Mouse (Mus musculus) right cerebral cortex, adult 2 months (tissue): Measurements from ENCODE around the gene Slc16a8.
"Not testable (repeated sequence)": the region's sequence is repeated elsewhere in the genome, so short reads cannot be mapped to it uniquely, and the experiment has no call there.

ENCODE experiments used
- DNase-seq, 2 experiments: peaks; one replicate each; pipeline ENCODE4 v3.0.0; 2021 to 2022; ENCODE audit warnings: low spot score in 2 of 2

The Slc16a8 gene

DNA sequence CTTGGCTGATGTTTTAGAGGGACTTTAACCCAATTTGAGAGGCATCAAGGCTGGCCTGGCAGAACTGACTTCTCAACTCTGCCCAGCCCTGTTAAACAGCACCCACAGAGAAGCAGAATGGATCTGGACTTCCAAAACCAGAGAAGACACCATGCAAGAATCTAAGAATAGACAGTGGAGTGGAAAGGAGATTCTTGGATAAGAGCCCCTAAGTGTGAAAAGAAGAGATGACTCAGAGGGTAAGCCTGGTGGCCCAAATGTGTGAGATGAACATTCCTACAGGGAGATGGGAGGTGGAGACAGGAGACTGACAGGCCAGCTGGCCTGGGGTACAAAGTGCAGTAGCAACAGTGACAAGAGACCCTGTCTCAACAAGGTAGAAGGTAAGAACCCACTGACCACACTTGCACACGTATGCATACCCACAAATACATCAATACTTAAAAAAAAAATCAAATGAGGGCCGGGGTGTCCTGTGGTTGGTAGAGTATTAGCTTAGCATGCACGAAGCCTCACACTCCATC is 8.3 kb upstream of the Slc16a8 start:
- DNase-seq, result no peak

DNA sequence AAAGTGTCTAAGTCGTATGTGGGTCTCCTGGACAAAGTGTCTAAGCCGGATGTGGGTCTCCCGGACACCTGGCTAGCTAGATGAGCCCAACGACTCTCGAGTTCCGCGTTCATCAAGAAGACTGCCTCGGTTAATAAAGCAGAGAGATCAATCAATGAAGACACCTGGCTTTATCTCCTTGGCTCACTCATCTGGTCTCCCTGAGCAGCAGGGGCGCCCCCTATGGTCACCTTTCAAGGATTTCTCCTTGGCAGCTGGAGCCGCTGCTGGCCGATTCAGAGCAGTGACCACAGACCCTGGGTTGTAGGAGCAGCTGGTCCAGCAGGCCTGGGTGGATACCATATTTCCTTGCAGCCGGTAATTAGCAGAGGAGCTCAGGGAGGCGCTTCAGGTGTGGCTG is 7.8 kb upstream of the Slc16a8 start:
- peak in 1 of 2 experiments; percentile 25 for DNase-seq

DNA sequence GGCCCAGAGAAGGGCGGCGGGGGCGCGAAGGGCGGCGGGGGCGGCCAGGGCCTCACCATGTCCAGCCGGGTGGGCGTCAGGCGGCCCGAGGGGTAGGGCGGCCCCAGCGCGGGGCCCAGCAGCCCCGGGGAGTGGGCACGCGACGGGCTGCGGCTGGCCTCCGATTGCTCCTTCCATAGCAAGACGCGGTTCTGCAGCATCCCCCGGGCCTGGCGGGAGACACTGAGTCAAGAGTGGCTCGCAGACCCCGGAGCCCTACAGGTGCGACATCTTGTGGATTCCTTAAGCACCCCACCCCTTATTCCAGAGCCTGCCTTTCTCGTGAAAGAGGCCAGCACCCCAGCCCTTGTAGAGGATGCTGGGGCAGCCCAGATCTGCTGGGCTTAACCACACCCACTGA is 7.2 kb upstream of the Slc16a8 start:
- DNase-seq, result no peak

DNA sequence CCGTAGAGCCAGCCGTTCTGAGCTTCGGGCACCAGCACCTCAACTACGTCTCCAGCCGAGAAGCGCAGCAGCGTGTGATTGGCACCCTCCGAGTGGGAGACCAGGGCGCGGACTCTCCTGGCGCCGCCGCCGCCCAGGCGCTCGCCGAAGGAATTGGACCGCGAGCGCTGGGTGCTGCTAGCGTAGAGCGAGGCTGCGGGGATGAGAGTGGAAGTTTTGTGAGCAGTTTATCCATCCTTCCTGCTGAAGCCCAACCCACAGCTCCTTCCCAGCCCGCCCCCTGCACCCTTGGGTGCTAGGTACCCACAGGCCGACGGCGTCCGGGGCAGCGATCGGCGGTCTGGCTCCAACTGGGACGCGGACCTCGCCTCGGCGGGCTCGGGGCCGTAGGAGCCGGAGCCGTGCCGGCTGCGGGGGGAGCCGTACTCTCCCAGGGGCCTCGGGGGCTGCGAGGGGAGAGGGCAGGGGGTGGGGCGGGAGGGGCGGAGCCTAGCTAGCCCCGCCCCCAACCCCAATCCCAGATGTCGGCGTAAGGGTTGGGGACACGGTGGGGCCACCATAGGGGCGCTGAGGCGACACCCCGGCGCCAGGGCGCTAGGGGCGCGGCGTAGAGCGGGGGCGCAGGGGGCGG is 6.6 kb upstream of the Slc16a8 start:
- DNase-seq, result peak; percentile 51 to 53

DNA sequence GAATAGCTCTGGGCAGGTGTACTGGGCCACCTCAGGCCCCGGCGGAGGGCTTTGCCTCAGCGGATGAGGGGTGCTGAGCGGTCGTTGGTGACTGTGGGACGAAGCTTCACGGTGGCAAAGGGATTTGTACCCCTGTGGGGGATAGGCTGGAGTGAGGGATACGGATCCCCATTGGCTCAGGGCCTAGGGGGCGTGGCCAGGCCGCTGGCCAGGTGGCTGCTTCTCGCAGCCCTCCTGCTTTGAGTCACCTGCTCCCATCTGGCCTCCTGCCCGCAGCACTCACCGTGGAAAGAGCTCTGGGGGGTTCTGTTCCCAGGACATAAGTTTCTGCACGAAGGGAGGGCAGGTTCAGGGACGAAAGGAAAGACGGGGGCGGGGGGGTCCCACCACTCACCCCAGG is 4.0 kb upstream of the Slc16a8 start:
- no peak for DNase-seq

DNA sequence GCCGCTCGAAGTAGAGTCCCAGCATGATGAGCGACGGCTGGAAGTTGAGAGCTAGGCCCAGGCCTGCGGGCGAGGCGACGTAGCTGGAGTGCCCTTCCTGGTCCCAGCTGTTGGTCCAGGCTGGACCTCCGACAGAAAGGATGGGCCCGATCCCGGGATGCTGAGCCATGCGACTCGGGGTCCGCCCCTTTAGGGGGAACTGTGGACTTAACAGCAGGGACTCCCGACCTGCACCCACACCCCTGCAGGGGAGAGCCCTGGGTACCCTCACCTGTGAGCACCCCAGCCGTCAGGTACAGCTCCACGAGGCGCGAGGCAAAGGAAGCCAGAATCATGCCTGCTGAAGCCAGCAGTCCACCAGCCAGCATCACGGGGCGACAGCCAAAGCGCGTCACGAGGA is 2.0 kb downstream of the Slc16a8 start:
- no peak for DNase-seq

DNA sequence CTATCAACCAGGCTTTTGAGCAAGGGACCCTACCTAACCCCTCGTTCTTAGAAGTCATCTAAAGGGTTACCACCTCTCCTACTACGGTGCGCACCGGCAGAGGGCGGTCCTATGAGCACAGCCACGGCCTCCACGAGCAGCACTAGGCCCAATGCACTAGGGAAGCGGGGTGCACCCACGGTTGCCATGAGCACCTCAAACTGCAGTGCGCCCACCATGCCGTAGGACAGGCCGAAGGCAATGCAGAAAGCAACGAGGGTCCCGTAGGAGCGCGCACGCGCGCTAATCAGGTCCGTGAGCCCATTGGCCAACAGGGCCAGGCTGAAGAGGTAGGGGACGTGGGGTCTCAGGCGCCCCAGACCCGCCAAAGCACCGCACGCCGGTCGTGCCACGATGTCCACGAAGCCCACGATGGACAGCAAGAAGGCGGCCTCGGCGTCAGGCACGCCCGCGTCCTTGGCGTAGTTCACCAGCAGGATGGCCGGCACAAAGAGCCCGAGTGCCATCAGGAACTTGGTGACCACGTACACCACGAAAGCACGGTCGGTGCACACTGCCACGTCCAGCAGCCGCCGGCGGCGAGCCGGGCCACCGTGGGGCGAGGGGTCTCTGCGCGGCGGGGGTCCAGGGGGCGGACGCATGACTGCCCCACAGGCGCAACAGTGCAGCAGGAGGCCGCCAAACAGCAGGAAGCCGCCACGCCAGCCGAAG is 2.6 kb downstream of the Slc16a8 start:
- DNase-seq, result peak; percentile 28 to 41

DNA sequence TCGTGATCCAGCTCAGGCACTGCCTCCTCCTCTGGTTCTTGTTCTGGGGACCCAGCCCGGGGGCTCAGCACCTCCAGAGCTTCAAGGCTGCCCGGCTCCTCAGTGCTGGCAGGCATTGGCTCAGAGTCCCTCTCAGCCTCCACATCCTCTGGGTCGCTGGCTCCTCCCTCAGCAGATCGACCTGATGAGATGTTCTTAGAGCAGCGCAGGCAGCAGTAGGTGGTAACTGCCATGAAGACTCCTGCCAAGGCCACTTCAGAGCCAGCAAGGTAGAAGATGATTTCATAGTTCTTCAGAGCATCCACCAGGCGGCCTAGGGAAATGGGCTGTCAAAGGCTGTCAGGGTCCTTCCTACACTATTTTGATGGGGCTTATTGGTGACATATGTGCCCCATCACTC is 3.4 kb downstream of the Slc16a8 start:
- no peak for DNase-seq

DNA sequence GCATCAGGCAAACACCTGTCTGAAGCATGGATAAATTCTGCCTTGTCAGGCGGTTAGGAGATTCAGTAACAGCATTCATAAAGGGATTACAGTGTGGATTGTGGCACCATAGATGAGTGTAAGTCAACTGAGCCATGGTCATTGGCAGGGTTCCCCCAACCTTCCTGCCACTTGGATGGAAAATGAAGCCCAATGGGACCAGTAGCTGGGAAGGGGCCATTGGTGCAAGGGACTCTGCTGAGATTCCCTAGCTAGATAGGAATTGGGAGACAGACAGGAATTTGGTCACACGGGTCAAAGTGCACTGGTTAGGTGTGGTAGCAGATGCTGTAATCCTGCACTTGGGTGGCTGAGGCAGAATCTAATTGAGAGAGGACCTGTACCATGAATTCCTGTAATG is 4.3 kb downstream of the Slc16a8 start:
- no peak for DNase-seq

DNA sequence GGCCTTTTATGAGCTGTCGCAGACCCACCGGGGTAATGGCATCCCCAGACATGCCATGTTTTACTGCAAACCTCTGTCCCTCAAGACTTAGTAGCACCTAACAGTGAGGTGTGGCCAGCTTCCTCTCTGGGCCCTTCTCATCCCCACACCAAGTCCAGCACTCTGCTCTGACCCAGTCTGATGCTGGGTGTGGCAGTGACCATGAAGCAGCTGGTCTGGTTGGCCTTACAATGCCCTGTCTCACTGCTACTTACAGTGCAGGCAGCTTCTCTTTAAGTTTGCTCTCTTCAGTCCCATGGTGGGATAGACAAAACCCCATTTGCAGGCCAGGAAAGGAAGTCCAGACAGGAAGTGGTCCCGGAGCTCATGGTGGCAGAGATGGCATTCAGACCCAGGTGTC is 9.2 kb downstream of the Slc16a8 start:
- DNase-seq, result no peak

DNA sequence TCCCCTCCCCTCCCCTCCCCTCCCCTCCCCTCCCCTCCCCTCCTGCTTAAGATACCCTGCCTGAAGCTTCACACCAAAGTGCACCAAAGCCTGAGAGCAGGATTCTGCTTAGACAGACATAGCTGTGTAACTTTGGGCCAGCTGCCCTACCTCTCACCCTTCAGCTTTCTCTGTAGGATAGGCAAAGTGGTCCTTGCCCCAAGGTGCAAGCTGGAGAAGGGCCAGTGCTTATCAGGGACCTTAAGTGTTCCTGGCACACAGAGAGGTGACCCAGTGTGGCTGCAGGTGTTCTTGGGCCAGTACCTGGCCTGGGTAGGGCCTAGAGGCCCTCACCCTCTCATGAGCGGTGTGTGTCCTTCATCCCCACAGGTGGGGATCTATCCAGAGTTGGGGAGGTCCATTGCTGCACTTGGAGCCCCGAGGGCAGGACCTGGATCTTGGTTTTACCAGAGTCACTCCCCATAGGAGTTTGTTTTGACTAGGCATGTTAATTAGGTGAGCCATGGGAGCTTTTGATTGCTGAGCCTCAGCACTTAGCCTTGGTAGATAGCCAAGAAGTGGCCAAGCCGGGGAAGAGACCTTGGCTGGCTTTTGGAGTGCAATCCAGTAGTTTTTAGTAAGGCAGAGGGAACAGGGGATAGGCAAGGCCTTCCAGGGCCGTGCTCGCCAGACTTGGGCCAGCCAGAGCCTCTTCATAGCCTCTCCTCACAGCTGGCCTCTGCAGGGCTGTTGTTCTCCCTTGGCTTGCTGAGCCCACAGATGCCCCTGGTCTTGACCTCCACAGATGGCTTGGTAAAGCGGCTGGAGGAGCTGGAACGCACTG is 10.3 kb downstream of the Slc16a8 start:
- no peak for DNase-seq

DNA sequence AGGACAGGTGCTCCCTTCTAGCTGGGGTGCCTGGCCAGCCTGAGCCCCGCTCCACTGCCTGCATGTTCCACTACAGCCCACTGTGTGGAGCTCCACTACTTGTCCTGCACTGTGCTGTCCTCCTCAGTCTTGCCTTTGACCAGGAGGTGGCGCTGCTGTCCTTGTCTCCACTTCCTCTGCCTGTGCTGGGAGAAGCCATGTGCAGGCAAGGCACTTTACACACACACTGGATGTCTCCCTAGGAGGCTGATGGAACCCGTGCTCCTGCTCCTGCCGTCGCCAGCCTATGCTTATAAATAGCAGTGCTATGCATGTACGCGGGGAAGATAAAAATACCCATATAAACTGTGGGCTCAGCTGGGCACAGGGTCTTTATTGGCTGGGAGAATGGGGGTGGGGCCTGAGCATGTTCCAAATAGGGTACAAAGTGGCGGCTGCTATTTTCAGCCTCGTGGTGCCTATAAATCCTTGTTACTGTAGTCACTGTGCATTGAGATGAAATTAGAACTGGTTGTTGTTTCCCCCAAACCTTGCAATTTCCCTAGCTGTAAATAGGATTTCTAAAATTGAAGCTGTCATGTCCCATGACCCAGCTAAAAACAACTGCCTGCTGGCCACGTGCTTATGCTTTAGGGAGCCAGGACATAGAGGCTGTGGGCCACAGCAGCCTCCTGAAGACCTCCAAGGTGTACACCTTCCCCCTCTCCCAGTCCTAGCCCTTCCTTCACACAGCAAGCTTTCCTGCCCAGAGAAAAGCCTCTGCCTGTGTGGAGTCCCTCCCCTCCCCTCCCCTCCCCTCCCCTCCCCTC is 11.1 kb downstream of the Slc16a8 start:
- peak; percentile 99 for DNase-seq

DNA sequence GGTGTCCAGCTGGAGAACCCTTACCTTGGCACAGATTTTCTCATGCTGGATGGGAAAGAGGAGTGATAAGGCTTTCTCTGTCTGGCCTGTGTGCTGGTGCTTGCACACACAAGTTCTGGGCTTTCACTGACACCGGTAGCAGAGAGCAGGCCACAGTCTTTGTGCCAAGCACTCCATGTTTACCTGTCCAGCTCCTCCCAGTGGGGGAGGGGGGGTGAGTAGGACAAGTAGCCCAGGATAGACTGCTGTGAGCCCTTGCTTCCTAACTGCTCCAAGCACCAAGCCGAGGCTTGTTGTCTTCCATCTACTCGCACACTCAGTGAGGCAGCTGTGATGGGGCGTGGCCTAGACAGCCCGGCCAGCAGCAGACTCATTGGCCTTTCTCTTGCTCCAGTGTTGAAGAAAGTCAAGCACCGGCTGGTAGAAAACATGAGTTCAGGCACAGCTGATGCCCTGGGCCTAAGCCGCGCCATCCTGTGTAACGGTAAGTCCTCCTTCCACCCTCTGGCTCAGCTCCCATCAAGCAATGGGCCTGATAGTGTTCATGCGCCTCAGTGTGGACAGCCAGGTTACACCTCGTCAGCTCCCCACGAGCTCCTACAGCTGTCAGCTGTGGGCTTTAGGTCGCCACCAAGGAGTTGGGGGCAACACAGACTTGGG is 11.9 kb downstream of the Slc16a8 start:
- DNase-seq, result no peak

DNA sequence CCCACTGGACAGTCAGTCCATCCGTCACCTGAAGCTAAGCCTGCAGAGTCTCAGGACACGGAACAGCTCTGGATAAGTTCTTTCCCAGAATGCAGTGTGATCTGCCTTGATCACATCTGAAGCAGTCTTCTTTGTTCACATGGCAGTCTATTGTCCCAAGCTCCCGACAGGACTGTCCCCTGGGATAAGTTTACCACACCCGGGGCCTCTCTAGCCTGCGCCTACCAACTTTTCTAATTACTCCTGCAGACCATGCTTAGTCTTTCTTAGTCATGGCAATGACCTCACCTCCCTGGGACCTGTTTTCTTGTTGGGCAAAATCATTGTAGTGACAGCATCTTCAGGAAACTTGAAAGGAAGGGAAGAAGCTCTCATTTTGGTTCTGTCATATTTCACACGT is 16.5 kb downstream of the Slc16a8 start:
- no peak for DNase-seq

DNA sequence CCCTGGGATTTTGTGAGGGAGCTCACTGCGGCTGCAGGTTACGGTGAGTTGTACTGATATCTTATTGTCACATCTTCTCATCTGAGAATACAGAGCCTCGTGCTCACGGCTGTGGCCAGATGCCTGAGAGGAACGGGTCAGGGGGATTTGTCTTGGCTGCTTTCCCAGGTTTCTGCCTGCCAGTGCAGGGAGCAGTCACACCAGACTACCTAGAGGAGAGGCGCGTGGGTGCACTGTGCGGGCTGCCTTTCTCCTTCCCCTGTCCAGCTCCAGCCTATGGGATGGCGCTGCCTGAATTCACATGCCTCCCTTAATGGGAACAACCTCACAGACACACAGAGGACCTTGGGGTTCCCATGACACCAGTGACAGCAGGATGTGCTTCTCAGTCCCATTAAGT is 19.3 kb downstream of the Slc16a8 start:
- DNase-seq, result no peak

DNA sequence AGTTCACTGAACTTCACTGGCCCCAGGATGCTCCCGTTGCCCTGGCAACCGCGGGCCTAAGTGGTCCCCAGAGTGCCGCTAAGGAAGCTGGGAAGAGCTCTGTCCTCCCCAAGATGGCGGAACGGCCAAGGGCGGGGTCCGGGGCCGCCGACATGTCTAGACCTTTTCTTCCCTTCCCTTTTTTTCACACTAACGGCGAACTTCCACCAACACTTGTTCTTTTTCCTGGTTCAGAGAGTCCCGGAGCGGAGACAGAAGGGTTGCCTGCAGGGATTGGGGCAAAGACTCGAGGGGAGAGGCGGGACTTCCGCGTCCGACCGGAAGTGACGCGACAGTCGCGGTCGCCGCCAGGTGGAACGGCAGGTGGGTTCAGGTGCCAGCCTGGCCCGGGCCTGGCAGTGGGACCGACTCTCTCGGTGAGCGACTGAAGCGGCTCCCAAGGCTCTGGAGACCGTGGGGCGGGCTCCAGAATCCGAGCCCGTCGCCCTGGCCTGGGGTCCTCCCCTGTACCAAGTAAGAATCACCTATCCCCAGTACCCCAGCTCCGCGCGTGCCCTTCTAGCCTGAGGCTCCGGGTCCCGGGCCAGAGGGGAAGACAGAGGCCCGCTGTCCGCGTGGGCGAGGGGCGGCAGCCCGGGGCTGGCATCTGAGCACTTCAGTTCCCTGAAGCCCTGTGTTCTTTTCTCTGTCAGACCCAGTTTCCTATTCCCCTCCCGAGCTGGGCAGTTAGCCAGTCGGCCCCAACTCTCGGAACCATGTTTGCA is 25.3 kb downstream of the Slc16a8 start, which contains the start of the genes Pick1 and Gm49486:
Gene Pick1, plus strand, starts transcription at position 116 of the 764 bp plus-strand sequence.
Gene Gm49486, plus strand, starts transcription at position 334 of the 764 bp plus-strand sequence.
- DNase-seq, result peak; percentile 86

DNA sequence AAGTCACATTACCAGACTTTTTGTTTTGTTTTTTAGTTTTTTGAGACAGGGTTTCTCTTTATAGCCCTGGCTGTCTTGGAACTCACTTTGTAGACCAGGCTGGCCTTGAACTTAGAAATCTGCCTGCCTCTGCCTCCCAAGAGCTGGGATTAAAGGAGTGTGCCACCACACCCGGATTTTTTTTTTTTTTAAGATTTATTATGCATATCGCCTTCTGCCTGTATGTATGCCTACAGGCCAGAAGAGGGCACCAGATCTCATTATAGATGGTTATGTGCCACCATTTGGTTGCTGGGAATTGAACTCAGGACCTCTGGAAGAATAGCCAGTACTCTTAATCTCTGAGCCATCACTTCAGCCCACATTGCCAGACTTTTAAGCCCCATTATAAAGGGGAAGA is 28.8 kb downstream of the Slc16a8 start:
- DNase-seq, result not testable (repeated sequence)

DNA sequence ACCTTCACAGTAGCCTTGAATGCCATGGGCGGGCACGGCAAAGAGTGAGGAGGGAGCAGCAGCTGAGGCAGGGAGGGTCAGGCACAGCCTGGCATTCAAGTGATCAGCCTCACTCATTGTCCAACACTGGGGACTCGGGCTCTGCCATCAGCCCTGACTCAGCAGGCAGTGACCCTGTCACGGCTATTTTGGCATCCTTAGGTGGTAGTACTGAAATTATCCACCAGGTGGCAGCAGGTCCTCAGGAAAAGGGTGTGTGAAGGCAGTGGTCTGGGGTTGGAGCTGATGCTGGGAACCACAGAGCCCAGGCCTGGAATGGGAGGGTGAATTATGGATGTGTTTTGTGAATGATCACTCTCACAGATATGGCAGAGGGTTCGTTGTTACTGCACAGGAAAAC is 29.9 kb downstream of the Slc16a8 start:
- peak; percentile 89 to 93 for DNase-seq

DNA sequence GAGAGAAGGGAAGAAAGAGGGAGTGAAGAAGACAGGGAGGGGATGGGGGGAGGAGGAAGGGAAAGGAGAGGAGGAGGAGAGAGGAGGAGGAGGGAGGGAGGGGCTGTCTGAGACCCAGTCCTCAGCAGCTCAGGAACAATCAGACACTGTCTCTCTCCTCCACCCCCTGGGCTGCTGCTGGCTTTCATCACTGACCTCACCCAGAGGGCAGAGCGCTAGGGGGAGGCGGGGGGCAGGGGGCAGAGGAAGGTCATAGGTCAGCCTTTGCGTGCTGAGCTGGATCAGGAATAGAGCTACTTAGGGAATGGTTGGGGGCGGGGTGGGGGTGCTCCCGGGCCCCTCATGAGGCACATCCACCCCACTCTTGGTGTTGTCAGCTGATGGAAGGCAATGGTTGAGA is 30.9 kb downstream of the Slc16a8 start:
- no peak for DNase-seq

DNA sequence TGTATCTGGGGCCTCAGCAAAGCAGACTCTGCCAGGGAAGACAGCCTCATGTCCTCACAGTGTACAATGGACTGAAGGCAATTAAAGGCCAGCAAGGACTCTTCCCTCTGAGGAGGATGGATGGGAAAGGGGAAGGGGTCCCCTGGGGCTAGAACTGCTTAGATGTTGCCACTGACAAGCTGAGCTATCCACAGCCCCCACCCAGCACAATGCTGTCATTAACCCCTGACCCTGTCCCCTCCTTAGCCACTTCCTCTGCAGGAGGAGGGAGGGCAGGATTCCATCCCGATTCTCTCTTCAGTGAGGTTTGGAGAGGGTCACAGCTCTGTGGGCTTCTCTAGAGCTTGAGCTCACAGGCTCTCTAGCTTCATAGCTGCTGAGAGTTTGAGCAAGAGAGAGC is 35.0 kb downstream of the Slc16a8 start:
- DNase-seq, result no peak
